Mouse (Mus musculus) G1E (cell line): ENCODE results near the gene Aaas.

Experiments
- CTCF ChIP-seq: IDR thresholded peaks from 2 replicates; pipeline ENCODE4 v1.5.1; 2012; ENCODE audit warnings: low read depth, low read length, inconsistent platforms, mixed read lengths
- GATA1 ChIP-seq: IDR thresholded peaks from 2 replicates; pipeline ENCODE4 v1.6.1; 2012; ENCODE audit warnings: borderline replicate concordance, low read length, inconsistent platforms, mixed read lengths
- GATA2 ChIP-seq: IDR thresholded peaks from 2 replicates; pipeline ENCODE4 v1.6.1; 2012; ENCODE audit warnings: low read depth, low read length, inconsistent platforms, borderline replicate concordance
- POLR2AphosphoS5 ChIP-seq: IDR thresholded peaks from 2 replicates; pipeline ENCODE4 v1.6.1; 2012; ENCODE audit warnings: low read depth, low read length, inconsistent platforms; ENCODE audit not compliant: insufficient replicate concordance
- TAL1 ChIP-seq: conservative IDR thresholded peaks from 2 replicates; pipeline ENCODE4 v1.6.1; 2012; ENCODE audit warnings: low read depth, low read length, inconsistent platforms, mixed read lengths

DNA sequence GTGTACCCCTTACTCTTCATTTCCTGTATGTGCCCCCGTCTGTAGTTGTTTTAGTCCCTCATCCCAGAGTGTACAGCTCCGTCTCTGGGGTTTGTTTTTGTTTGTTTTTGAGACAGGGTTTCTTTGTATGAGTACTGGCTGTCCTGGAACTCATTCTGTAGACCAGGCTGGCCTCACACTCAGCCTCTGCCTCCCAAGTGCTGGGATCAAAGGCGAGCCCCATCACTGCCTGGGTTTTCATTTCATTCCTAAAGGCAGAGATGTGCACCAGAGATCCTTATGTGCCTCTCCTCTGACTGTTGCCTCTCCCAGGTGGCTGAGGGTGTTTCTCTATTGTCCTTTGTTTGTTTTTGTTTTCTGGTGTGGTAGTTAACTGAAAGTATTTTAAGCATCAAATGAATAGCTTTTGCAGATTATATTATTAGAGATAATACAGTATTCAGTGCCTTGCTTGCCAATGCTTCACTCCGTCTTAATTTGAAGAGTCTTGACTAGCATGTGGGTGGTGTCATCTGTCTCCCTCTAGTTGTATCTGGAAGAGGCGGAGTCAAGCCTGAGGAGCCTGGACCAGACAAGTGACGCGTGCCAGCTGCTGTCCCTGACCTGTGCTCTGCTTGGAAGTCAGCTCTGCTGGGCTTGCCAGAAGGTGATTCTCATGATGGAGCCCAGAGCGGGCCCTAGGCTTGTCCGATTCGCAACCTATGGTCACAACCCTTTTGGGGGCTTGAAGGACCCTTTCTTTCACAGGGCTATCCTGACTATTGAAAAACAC lies 40.3 kb downstream of the Aaas start:
- TF ChIP-seq GATA1 = no peak
- TF ChIP-seq CTCF = no peak
- TF ChIP-seq POLR2AphosphoS5 = no peak
- no peak for TF ChIP-seq TAL1
- no peak for TF ChIP-seq GATA2
